In the genomic region with DNA sequence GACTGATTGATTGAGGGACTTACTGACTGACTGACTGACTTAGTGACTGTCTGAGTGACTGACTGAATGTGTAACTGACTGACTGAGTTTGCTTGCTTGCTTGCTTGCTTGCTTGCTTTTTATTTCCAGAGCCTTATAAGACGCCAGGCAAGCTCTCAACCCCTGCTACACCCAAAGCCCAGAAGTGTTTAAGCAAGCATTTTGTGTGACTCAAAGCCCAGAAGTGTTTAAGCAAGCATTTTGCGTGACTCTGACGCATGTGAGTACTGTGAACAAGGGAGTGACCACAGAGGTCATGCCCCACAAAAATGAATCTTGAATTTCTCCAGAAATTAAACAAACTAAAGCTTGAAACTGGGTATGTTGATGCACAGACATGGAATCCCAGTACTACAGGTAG, we compare ENCODE assay signal across 8 mouse cellular contexts. TPM values are rescaled to one million over a fixed set of nuclear protein-coding genes. Genes with fewer than 3 reads are reported as not detected.
A peak's percentile ranks its signal among the peaks of the same experiment; 100 is the strongest.
DNase-seq lines count a peak whose midpoint lies in the region; ATAC-seq and TF ChIP-seq lines count a peak whose summit lies in the region.

No protein-coding gene starts in this region.

- H3K9ac ChIP-seq in liver, adult 2 months (ENCODE audit: low read depth, low read length) = no peak overlapping the region
- H3K9ac ChIP-seq in hindbrain, embryonic 11.5 days (ENCODE audit: low read depth, low read length) = no peak overlapping the region
- H3K9ac ChIP-seq in lung, embryonic 14.5 days = no peak overlapping the region
- H3K9ac ChIP-seq in stomach, embryonic 16.5 days (ENCODE audit: low read length) = no peak overlapping the region; the same call in 1 of the 2 replicates

- no peaks in the 10 kb centered on the region for H3K36me3 ChIP-seq in liver, adult 2 months (ENCODE audit: control insufficient read depth, insufficient read depth, low read length)
- no peaks in the 10 kb centered on the region for H3K36me3 ChIP-seq in hindbrain, embryonic 11.5 days (ENCODE audit: control insufficient read depth, insufficient read depth, low read length)
- peaks cover 9% of the 10 kb centered on the region; the same call in 1 of the 2 replicates for H3K36me3 ChIP-seq in lung, embryonic 14.5 days (ENCODE audit: insufficient read depth)
- H3K36me3 ChIP-seq in stomach, embryonic 16.5 days (ENCODE audit: control insufficient read depth, insufficient read depth, low read length) = no peaks in the 10 kb centered on the region

- H3K4me2 ChIP-seq in hindbrain, embryonic 11.5 days (replicated peaks; ENCODE audit: low read depth, low read length) = 0 out of 2 replicates have a peak overlapping the region, but pooled peaks have one; percentile 65
- peak overlapping the region; percentile 81 for H3K4me2 ChIP-seq in lung, embryonic 14.5 days
- peak overlapping the region; percentile 68 for H3K4me2 ChIP-seq in stomach, embryonic 16.5 days (ENCODE audit: low read depth, low read length)

- H3K4me3 ChIP-seq in liver, adult 2 months (ENCODE audit: insufficient read depth, low read depth, low read length) = no peak overlapping the region
- H3K4me3 ChIP-seq in hindbrain, embryonic 11.5 days (ENCODE audit: low read depth, low read length) = no peak overlapping the region
- H3K4me3 ChIP-seq in lung, embryonic 14.5 days (ENCODE audit: low read depth, low read length) = peak overlapping the region; percentile 54
- peak overlapping the region; percentile 63; the same call in 1 of the 2 replicates for H3K4me3 ChIP-seq in stomach, embryonic 16.5 days (replicated peaks; ENCODE audit: low read length)

- no peak for TF ChIP-seq CTCF in liver, adult 2 months (IDR thresholded peaks at IDR 0.05; ENCODE audit: low read depth, low read length)
- TF ChIP-seq CTCF in lung, embryonic 14.5 days (IDR thresholded peaks at IDR 0.05; ENCODE audit: low read depth) = no peak

- no peak overlapping the region for H3K27ac ChIP-seq in liver, adult 2 months (replicated peaks; ENCODE audit: insufficient read depth, low read depth, low read length)
- H3K27ac ChIP-seq in hindbrain, embryonic 11.5 days (ENCODE audit: low read depth, low read length) = no peak overlapping the region
- H3K27ac ChIP-seq in lung, embryonic 14.5 days (ENCODE audit: low read depth) = no peak overlapping the region
- no peak overlapping the region for H3K27ac ChIP-seq in stomach, embryonic 16.5 days (ENCODE audit: low read length)

- no peaks in the 10 kb centered on the region for H3K79me2 ChIP-seq in liver, adult 2 months (ENCODE audit: control insufficient read depth, insufficient read depth, low read length)

- no peaks in the 10 kb centered on the region for H3K27me3 ChIP-seq in liver, adult 2 months (ENCODE audit: control insufficient read depth, insufficient read depth, low read length)
- H3K27me3 ChIP-seq in hindbrain, embryonic 11.5 days (ENCODE audit: control insufficient read depth, insufficient read depth, low read length) = no peaks in the 10 kb centered on the region
- H3K27me3 ChIP-seq in lung, embryonic 14.5 days (ENCODE audit: insufficient read depth, low read length) = no peaks in the 10 kb centered on the region
- no peaks in the 10 kb centered on the region for H3K27me3 ChIP-seq in stomach, embryonic 16.5 days (ENCODE audit: control insufficient read depth, insufficient read depth, low read length)

- ATAC-seq in hindbrain, embryonic 11.5 days (ENCODE audit: low FRiP score) = no peak
- no peak for ATAC-seq in lung, embryonic 14.5 days (ENCODE audit: insufficient read depth)
- ATAC-seq in stomach, embryonic 16.5 days (ENCODE audit: insufficient read depth, low FRiP score) = 0 out of 2 replicates have a peak, but pooled peaks have one; percentile 5

- TF ChIP-seq POLR2A in liver, adult 2 months (IDR thresholded peaks at IDR 0.05; ENCODE audit: extremely low read depth, insufficient read depth, low read length) = no peak

- H3K9me3 ChIP-seq in hindbrain, embryonic 11.5 days (ENCODE audit: control insufficient read depth, low read length) = no peaks in the 10 kb centered on the region
- no peaks in the 10 kb centered on the region for H3K9me3 ChIP-seq in lung, embryonic 14.5 days (ENCODE audit: low read depth, low read length)
- no peaks in the 10 kb centered on the region for H3K9me3 ChIP-seq in stomach, embryonic 16.5 days (replicated peaks; ENCODE audit: control insufficient read depth, low read length)

- DNase-seq in liver, adult 2 months (ENCODE audit: extremely low read depth, low read depth, low spot score) = peak; percentile 33
- no peak for DNase-seq in liver
- DNase-seq in hindbrain, embryonic 11.5 days (ENCODE audit: low spot score) = no peak
- DNase-seq in lung, embryonic 14.5 days = peak; percentile 34
- no peak for DNase-seq in Muller cell, postnatal 12 days (ENCODE audit: inconsistent ontology term)
- DNase-seq in urinary bladder, postnatal 4 days (ENCODE audit: low spot score in 2 of 2) = no peak
- no peak for DNase-seq in left cerebral cortex, postnatal 10 days (ENCODE audit: extremely low spot score in 1 of 2, low spot score in 2 of 2)

- intact Hi-C loops in left cerebral cortex, postnatal 10 days (cut with DNase I) = no loop called here

- H3K4me1 ChIP-seq in liver, adult 2 months (ENCODE audit: control insufficient read depth, insufficient read depth, low read length) = peaks cover 5% of the 10 kb centered on the region
- H3K4me1 ChIP-seq in hindbrain, embryonic 11.5 days (replicated peaks; ENCODE audit: control insufficient read depth, insufficient read depth, low read length) = 0 out of 2 replicates have a peak, but pooled peaks cover 5% of the 10 kb centered on the region
- H3K4me1 ChIP-seq in lung, embryonic 14.5 days (ENCODE audit: insufficient read depth) = peaks cover 9% of the 10 kb centered on the region; the same call in 1 of the 2 replicates
- peaks cover 22% of the 10 kb centered on the region for H3K4me1 ChIP-seq in stomach, embryonic 16.5 days (ENCODE audit: control insufficient read depth, insufficient read depth, low read length)

- WGBS in liver, adult 2 months = 51% methylated on average over 3 of the region's 3 CpGs
- WGBS in hindbrain, embryonic 11.5 days = 72% methylated on average over 3 of the region's 3 CpGs
- WGBS in lung, embryonic 14.5 days = 29% methylated on average over 3 of the region's 3 CpGs
- WGBS in stomach, embryonic 16.5 days = 29% methylated on average over 3 of the region's 3 CpGs

RNA-seq across cellular contexts. Expression of a gene that starts 0.5 kb away (rescaled TPM):
- 1.9 and 2.9 TPM in 2 replicates for total RNA-seq in liver, adult 2 months (2014; rRNA removed)
- 2.6 and 5.0 TPM in 2 replicates for polyA plus RNA-seq in liver, adult 2 months (2012; rRNA removed)
- polyA plus RNA-seq in hindbrain, embryonic 11.5 days (2014; fragmentation: Nextera tagmentation; extraction: Ambion mirVana) = 2.1 and 3.7 TPM in 2 replicates
- polyA plus RNA-seq in lung, embryonic 14.5 days (2014; fragmentation: Nextera tagmentation; extraction: Ambion mirVana) = 3.1 and 3.6 TPM in 2 replicates
- 9.7 and 11.2 TPM in 2 replicates for polyA plus RNA-seq in stomach, embryonic 16.5 days (2015; fragmentation: Nextera tagmentation; extraction: Ambion mirVana)
- 1 to 10 TPM; 4.1 to 4.5 TPM for total RNA-seq in left cerebral cortex, postnatal 10 days (2021)

RNA-seq across cellular contexts. Expression of a gene that starts 16.3 kb away (rescaled TPM):
- not detected in 2 replicates for total RNA-seq in liver, adult 2 months (2014; rRNA removed)
- 0.48 and 0.66 TPM in 2 replicates for polyA plus RNA-seq in liver, adult 2 months (2012; rRNA removed)
- 0.26 and 0.47 TPM in 2 replicates for polyA plus RNA-seq in hindbrain, embryonic 11.5 days (2014; fragmentation: Nextera tagmentation; extraction: Ambion mirVana)
- 0.55 and 1.0 TPM in 2 replicates for polyA plus RNA-seq in lung, embryonic 14.5 days (2014; fragmentation: Nextera tagmentation; extraction: Ambion mirVana)
- 5.5 and 7.4 TPM in 2 replicates for polyA plus RNA-seq in stomach, embryonic 16.5 days (2015; fragmentation: Nextera tagmentation; extraction: Ambion mirVana)
- total RNA-seq in left cerebral cortex, postnatal 10 days (2021) = 1 to 10 TPM; 1.6 to 2.1 TPM

RNA-seq across cellular contexts. Expression of a gene that starts 30.3 kb away (rescaled TPM):
- total RNA-seq in liver, adult 2 months (2014; rRNA removed) = not detected in 2 replicates
- polyA plus RNA-seq in liver, adult 2 months (2012; rRNA removed) = not detected in 2 replicates
- polyA plus RNA-seq in hindbrain, embryonic 11.5 days (2014; fragmentation: Nextera tagmentation; extraction: Ambion mirVana) = not detected in 2 replicates
- polyA plus RNA-seq in lung, embryonic 14.5 days (2014; fragmentation: Nextera tagmentation; extraction: Ambion mirVana) = 0.05 TPM in 1 of 2 replicates, not detected in the other
- not detected in 2 replicates for polyA plus RNA-seq in stomach, embryonic 16.5 days (2015; fragmentation: Nextera tagmentation; extraction: Ambion mirVana)
- not detected for total RNA-seq in left cerebral cortex, postnatal 10 days (2021)

Comparison
In these comparisons a context has a peak if more than half of its experiments do, and no peak if none do; other contexts are left out.
1. DNase-seq: peak in liver, adult 2 months (single experiment) and lung, embryonic 14.5 days (single experiment); none in liver (single experiment), hindbrain, embryonic 11.5 days (single experiment), Muller cell, postnatal 12 days (single experiment), urinary bladder, postnatal 4 days (0 of 2) and left cerebral cortex, postnatal 10 days (0 of 2).
2. H3K4me3 ChIP-seq: peak in lung, embryonic 14.5 days (single experiment) and stomach, embryonic 16.5 days (single experiment); none in liver, adult 2 months (single experiment) and hindbrain, embryonic 11.5 days (single experiment).
3. Peak in every context shown above with its lines, with median percentiles within 50 percentile points of each other: H3K4me2 ChIP-seq.